Mouse (Mus musculus) naive thymus-derived CD4-positive, alpha-beta T cell, adult 2 months (primary cell): Measurements from ENCODE around the gene Rps13.

ENCODE experiments used
- DNase-seq: peaks from one replicate; pipeline ENCODE4 v3.0.0-alpha.2; 2011; ENCODE audit warnings: low read depth

The Rps13 gene

GRCm38 (mm10) chr7:116292377-116292776 is 41.6 kb downstream of the Rps13 start:
- DNase-seq = no peak

GRCm38 (mm10) chr7:116290559-116290958 is 43.4 kb downstream of the Rps13 start:
- DNase-seq = no peak

- no peak for DNase-seq
Measured at GRCm38 (mm10) chr7:116288996-116289395, 45.0 kb downstream of the Rps13 start.

- no peak for DNase-seq
Measured at GRCm38 (mm10) chr7:116287959-116288358, 46.0 kb downstream of the Rps13 start.

- DNase-seq = no peak
Measured at GRCm38 (mm10) chr7:116286611-116287355, 47.2 kb downstream of the Rps13 start.

- DNase-seq = no peak
Measured at GRCm38 (mm10) chr7:116286173-116286572, 47.8 kb downstream of the Rps13 start.

GRCm38 (mm10) chr7:116285216-116285615 is 48.8 kb downstream of the Rps13 start:
- DNase-seq = no peak

GRCm38 (mm10) chr7:116282755-116283154 is 51.2 kb downstream of the Rps13 start:
- DNase-seq = no peak
